Mouse (Mus musculus) liver, embryonic 14.5 days (tissue): ENCODE data around the gene Ctf2. TPM values are rescaled to one million over a fixed set of nuclear protein-coding genes. Genes with fewer than 3 reads are reported as not detected.
"Not testable (repeated sequence)": the region's sequence is repeated elsewhere in the genome, so short reads cannot be mapped to it uniquely, and the experiment has no call there.

Source experiments
- ATAC-seq: fragments of 200-750 bp; cut with Nextera tagmentation; 2 replicates; pipeline ENCODE4 v1.8.0; 2017; ENCODE audit warnings: moderate number of reproducible peaks, mild to moderate bottlenecking, moderate library complexity; ENCODE audit not compliant: insufficient read depth
- DNase-seq, 3 experiments: peaks; one replicate each; pipeline ENCODE4 v3.0.0-alpha.2; 2012 to 2013; ENCODE audit warnings: low read depth in 3 of 3, low spot score in 3 of 3
- H3K27ac ChIP-seq: fragments of 300-500 bp; sonication (generic); 2 replicates; pipeline ENCODE4 v1.5.1; 2014; ENCODE audit warnings: moderate library complexity, mild to moderate bottlenecking, control low read depth, inconsistent platforms
- H3K27me3 ChIP-seq: fragments of 300-500 bp; sonication (generic); 2 replicates; pipeline ENCODE4 v1.6.1; 2014; ENCODE audit warnings: mild to moderate bottlenecking, low read length, moderate library complexity; ENCODE audit not compliant: control insufficient read depth, insufficient read depth
- H3K36me3 ChIP-seq: fragments of 300-500 bp; sonication (generic); replicated peaks from 2 replicates; pipeline ENCODE4 v1.6.1; 2014; ENCODE audit warnings: low read depth; ENCODE audit not compliant: control insufficient read depth, insufficient read depth
- H3K4me1 ChIP-seq, 2 experiments: fragments of 200-500 bp in 1 of 2; fragments of 300-500 bp in 1 of 2; sonication (generic) in 1 of 2; replicated peaks; 2 replicates each; pipeline ENCODE4 v1.6.1; 2012 to 2014; ENCODE audit warnings: antibody characterized with exemption in 1 of 2, inconsistent platforms in 1 of 2, low read length in 1 of 2; ENCODE audit not compliant: control insufficient read depth in 2 of 2, insufficient read depth in 2 of 2
- H3K4me2 ChIP-seq: fragments of 300-500 bp; sonication (generic); 2 replicates; pipeline ENCODE4 v1.6.1; 2014; ENCODE audit warnings: low read depth, mild to moderate bottlenecking, control low read depth, moderate library complexity
- H3K4me3 ChIP-seq, 2 experiments: fragments of 200-500 bp in 1 of 2; fragments of 300-500 bp in 1 of 2; sonication (generic) in 1 of 2; 2 replicates each; pipeline ENCODE4 v1.5.1; 2012 to 2014; ENCODE audit warnings: low read depth in 2 of 2, low read length in 2 of 2, mild to moderate bottlenecking in 2 of 2, control low read depth in 1 of 2, inconsistent platforms in 1 of 2, moderate library complexity in 1 of 2; ENCODE audit not compliant: insufficient read depth in 1 of 2
- H3K9ac ChIP-seq: fragments of 300-500 bp; sonication (generic); replicated peaks from 2 replicates; pipeline ENCODE4 v1.6.1; 2014; ENCODE audit warnings: mild to moderate bottlenecking, control low read depth, moderate library complexity
- H3K9me3 ChIP-seq: fragments of 300-500 bp; sonication (generic); 2 replicates; pipeline ENCODE4 v1.6.1; 2016; ENCODE audit warnings: low read length, mixed read lengths; ENCODE audit not compliant: control insufficient read depth
- CTCF ChIP-seq: IDR thresholded peaks from 2 replicates; pipeline ENCODE4 v1.5.1; 2016; ENCODE audit warnings: antibody characterized with exemption, low read depth, control low read depth
- EP300 ChIP-seq: IDR thresholded peaks from 2 replicates; pipeline ENCODE4 v1.6.1; 2016; ENCODE audit warnings: antibody characterized with exemption, low read depth
- WGBS: fragments of 180-500 bp; shearing (Covaris S2); extraction: QIAGEN DNeasy Blood & Tissue Kit; methylation state at CpG from one replicate; pipeline ENCODE4 v1.1.7; 2014; ENCODE audit not compliant: insufficient replicate concordance; 5-methylcytosine and 5-hydroxymethylcytosine counted together
- polyA plus RNA-seq, 2 experiments: library from polyadenylated mRNA; depleted of rRNA in 1 of 2; stranded (reverse) in 1 of 2; unstranded in 1 of 2; fragments of >200 nt; fragmentation: Nextera tagmentation in 1 of 2; extraction: Ambion mirVana in 1 of 2; gene quantifications; 2 replicates each; pipeline versions ENCODE4 v1.2.1 to v1.2.3; 2012 to 2014

The Ctf2 gene
- polyA plus RNA-seq (2012; rRNA removed) (not detected in 2 replicates), polyA plus RNA-seq (2014; fragmentation: Nextera tagmentation; extraction: Ambion mirVana) (0.05 and 0.15 TPM in 2 replicates)

DNA sequence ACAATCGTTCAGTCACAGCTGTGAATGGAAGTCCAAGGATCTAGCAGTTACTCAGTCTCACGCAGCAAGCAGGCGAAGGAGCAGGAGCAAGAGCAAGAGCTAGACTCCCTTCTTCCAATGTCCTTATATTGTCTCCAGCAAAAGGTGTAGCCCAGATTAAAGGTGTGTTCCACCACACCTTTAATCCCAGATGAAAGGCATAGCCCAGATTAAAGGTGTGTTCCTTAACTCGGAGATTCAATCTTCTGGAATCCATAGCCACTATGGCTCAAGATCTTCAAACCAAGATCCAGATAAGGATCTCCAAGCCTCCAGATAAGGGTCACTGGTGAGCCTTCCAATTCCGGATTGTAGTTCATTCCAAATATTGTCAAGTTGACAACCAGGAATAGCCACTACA, at the start of gene Ctf2:
Gene Ctf2 (minus strand): TSS at position 101 of the 400 bp plus-strand sequence.
- H3K9me3 ChIP-seq, H3K27me3 ChIP-seq, DNase-seq, H3K27ac ChIP-seq, ATAC-seq, H3K4me1 ChIP-seq, H3K36me3 ChIP-seq, H3K4me3 ChIP-seq, H3K4me2 ChIP-seq, H3K9ac ChIP-seq: not testable (repeated sequence)
- no CpG with 5 or more reads among the region's 5 CpGs for WGBS

DNA sequence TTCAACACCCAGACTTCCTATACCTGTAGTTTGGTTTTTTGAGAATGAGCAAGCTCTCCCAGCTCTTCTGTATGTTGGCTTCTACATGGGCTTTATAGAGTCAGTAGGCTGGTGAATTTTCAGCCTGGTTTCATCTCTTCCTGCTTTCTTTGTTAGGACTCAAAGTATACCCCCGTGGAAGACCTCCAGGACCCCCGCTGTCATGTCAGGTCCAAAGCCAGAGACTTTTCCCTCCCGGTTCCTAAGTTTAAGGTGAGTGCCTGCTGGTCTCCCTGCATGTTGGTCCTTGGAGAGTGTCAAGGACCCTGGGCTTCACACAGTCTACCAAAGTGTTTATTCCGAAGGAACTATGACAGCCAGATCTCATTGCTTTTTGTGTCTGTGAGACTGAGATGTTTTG, 46.4 kb upstream of the Ctf2 start:
- DNase-seq, result no peak
- Histone ChIP-seq H3K27ac (peak overlapping the region; percentile 19; the same call in 1 of the 2 replicates), H3K36me3 (peaks cover 39% of the 10 kb centered on the region), H3K27me3 (no peaks in the 10 kb centered on the region), H3K9me3 (no peaks in the 10 kb centered on the region), H3K9ac (peak overlapping the region; percentile 94), H3K4me3 (peak overlapping the region; percentile 79 to 99), H3K4me2 (peak overlapping the region; percentile 92), H3K4me1 (peaks cover 7 to 12% of the 10 kb centered on the region in 2 experiments)
- TF ChIP-seq EP300, result no peak
- no peak for TF ChIP-seq CTCF
- 68% methylated on average over 4 of the region's 4 CpGs for WGBS
- no peak for ATAC-seq

DNA sequence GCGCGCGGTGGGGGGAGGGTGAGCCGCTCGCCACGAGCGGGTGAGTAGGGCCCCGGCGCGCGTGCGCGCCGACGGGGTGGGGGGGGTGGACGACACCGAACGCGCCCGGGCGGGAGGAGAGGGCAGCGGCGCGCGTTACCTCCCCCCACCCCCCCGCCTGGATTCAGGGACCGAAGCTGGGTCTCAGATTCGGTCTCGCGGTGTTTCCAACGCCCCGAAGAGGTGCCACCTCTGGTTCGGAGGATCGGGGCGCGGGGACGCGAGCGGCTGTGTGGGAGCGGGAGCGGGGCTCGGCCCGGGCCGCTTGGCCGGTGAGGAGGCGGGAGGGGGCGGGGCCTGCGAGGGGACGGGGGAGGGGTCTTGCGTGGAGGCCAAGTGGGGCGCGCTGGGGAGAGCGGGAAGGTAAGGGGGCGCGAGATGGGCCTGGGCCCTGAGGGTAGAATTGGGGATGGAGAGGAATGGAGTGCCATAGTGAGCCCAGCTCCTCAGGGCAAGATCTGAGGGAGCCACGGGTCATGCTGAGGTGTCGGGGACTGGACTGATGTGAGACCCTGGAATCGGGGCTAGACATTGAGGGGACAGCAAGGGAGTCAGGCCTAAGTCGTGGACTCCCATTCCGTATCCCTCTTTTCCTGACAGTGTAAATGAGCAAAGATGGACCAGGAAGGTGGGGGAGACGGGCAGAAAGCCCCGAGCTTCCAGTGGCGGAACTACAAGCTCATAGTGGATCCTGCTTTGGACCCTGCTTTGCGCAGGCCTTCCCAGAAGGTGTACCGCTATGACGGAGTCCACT, 45.7 kb upstream of the Ctf2 start:
- H3K4me2 ChIP-seq, result peak overlapping the region; percentile 92
- ATAC-seq (peak; percentile 55), DNase-seq (no peak)
- no peaks in the 10 kb centered on the region for H3K27me3 ChIP-seq
- H3K9me3 ChIP-seq, result no peaks in the 10 kb centered on the region
- H3K4me1 ChIP-seq, result peaks cover 7 to 12% of the 10 kb centered on the region in 2 experiments
- WGBS, result 5% methylated on average over 49 of the region's 66 CpGs
- H3K4me3 ChIP-seq, result peak overlapping the region; percentile 79 to 99
- H3K27ac ChIP-seq, result peak overlapping the region; percentile 76
- H3K9ac ChIP-seq, result peak overlapping the region; percentile 94
- TF ChIP-seq EP300 (no peak), CTCF (peak; percentile 18; the same call in 1 of the 2 replicates)
- H3K36me3 ChIP-seq, result peaks cover 35% of the 10 kb centered on the region

DNA sequence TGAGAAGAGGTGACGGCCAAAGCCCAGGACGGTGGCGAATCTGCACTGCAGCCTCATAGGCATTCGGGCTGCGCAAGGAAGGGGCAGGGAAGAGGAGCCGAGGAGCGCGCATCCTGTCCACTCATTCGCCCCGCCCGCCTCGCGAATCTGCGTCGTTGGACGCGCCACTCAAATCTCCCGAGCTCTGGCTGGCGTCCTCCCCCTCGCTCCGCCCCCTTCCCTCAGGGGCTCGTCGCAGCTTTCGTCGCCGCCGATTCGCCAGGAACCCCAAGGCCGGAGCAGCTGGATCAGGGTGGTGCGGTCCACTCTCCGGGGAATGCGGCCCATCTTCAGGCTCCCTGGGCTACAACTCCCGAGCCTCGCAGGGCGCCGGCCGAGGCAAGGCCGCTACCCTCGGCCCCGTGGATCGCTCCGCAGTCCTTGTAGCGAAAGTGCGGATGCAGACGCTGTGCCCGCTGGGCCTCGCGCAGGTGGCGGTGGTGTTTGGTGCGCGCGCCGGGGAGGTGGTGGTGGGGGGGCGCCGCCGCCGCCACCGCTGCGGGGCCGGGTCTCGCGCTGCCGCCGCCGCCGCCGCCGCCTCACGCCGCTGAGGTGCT, 45.0 kb upstream of the Ctf2 start:
- DNase-seq (peak; percentile 94 to 95 (median 95)), ATAC-seq (peak; percentile 91)
- WGBS, result under 1% methylated on average over 69 of the region's 70 CpGs
- Histone ChIP-seq H3K9me3 (no peaks in the 10 kb centered on the region), H3K9ac (peak overlapping the region; percentile 94), H3K4me3 (peak overlapping the region; percentile 79 to 99), H3K4me1 (peaks cover 7 to 15% of the 10 kb centered on the region in 2 experiments), H3K27ac (peak overlapping the region; percentile 76), H3K36me3 (peaks cover 29% of the 10 kb centered on the region), H3K27me3 (no peaks in the 10 kb centered on the region), H3K4me2 (peak overlapping the region; percentile 92)
- TF ChIP-seq EP300, result 0 out of 2 replicates have a peak, but pooled peaks have one; percentile 31
- no peak for TF ChIP-seq CTCF

DNA sequence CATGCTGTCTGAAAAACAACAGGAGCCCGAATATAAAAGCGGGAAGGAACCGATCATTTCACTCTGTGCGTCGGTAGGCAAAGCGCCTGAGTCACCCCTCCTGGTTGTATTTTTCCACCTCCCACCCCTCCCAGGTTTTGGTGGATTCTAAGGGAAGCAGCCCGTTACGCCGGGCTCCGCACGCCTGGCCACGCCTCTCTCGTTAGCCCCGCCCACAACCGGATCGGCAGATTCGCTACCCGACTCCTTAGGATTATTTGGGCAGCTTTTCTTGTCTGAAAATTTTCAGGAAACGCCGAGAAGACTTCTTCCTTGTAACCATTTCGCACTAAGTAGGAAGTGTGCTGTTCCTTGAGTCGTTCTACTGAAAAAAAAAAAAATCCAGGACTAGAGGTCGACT, 44.5 kb upstream of the Ctf2 start, which contains the start of gene Setd1a:
Gene Setd1a (plus strand): TSS at position 245 of the 400 bp plus-strand sequence.
- peak; percentile 66 to 73 (median 67) for DNase-seq
- H3K27ac ChIP-seq, result peak within 1 kb of the TSS; percentile 76
- no peak for TF ChIP-seq EP300
- no peak for TF ChIP-seq CTCF
- H3K4me2 ChIP-seq, result peak within 1 kb of the TSS; percentile 92
- 1% methylated on average over 23 of the region's 23 CpGs for WGBS
- no peaks in the 10 kb centered on the region for H3K9me3 ChIP-seq
- peak within 1 kb of the TSS; percentile 94 for H3K9ac ChIP-seq
- peak; percentile 58 for ATAC-seq
- H3K4me3 ChIP-seq, result peak within 1 kb of the TSS; percentile 79 to 99
- peaks cover 7 to 17% of the 10 kb centered on the region in 2 experiments for H3K4me1 ChIP-seq
- H3K36me3 ChIP-seq, result peaks cover 23% of the 10 kb centered on the region
- no peaks in the 10 kb centered on the region for H3K27me3 ChIP-seq

DNA sequence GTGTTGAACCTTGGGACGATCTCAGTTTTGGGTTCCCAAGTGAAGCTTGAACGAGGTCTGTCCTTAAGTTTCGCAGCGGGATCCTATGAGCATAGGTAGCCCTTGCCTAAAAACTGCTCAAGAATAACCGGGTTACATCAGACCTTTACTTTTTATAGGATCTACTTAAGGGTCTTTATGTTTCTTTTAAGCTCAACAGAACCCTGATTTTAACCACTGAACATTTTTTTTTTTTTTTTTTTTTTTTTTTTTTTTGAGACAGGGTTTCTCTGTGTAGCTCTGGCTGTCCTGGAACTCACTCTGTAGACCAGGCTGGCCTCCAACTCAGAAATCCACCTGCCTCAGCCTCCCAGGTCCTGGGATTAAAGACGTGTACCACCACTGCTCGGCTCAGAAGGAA, 43.9 kb upstream of the Ctf2 start:
- H3K27me3 ChIP-seq, H3K9me3 ChIP-seq, ATAC-seq, DNase-seq: not testable (repeated sequence)
- peak overlapping the region; percentile 92 for H3K4me2 ChIP-seq
- WGBS, result 67% methylated on average over 7 of the region's 7 CpGs
- peak overlapping the region; percentile 94 for H3K9ac ChIP-seq
- peaks cover 11 to 23% of the 10 kb centered on the region in 2 experiments for H3K4me1 ChIP-seq
- 0 out of 2 replicates have a peak overlapping the region, but pooled peaks have one; percentile 76 for H3K27ac ChIP-seq
- peaks cover 17% of the 10 kb centered on the region for H3K36me3 ChIP-seq
- peak overlapping the region; percentile 79 to 99 for H3K4me3 ChIP-seq
